Mouse (Mus musculus): ENCODE measurements at regions not wholly inside any gene's neighbourhood (a gene's known extent, or its start where the extent isn't known, plus 50 kb on each side); places are given as distances from the start of the nearest gene placed in this dataset.
"Not testable (repeated sequence)": the region's sequence is repeated elsewhere in the genome, so short reads cannot be mapped to it uniquely, and the experiment has no call there.

DNA sequence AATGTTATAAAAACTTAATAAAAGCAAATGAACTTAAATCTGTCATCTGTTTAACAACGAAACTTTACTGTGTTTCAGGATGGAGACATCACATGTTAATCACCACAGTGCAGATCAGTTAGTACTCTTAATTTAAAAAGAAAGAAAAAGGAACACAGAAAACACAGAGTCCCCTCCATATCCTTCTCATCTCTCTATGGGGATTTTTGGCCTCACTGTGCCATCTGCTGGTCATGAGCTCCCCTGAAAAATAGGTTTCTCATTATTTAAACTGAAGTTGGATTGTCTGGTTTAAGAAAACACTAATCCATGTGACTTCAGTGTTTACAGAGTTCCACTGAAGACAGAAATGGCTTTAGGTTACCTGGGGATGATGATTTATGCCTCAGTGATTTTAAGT, 548.7 kb upstream of the Zfp386 start:
- no peaks in the 10 kb centered on the region for H3K4me1 ChIP-seq (replicated peaks; ENCODE audit: control insufficient read depth, insufficient read depth, low read length)
- no peaks in the 10 kb centered on the region for H3K36me3 ChIP-seq (ENCODE audit: control insufficient read depth, insufficient read depth)
- H3K27ac ChIP-seq (ENCODE audit: low read depth, low read length), result no peak overlapping the region
- no peak for ATAC-seq
- H3K4me2 ChIP-seq (replicated peaks; ENCODE audit: low read depth), result no peak overlapping the region
- H3K9me3 ChIP-seq (ENCODE audit: control insufficient read depth), result no peaks in the 10 kb centered on the region
- H3K4me3 ChIP-seq (ENCODE audit: low read depth, low read length), result no peak overlapping the region
- H3K27me3 ChIP-seq (replicated peaks; ENCODE audit: control insufficient read depth, insufficient read depth, low read length), result no peaks in the 10 kb centered on the region
- 60% methylated on average over 1 of the region's 1 CpGs for WGBS
- no peak for TF ChIP-seq CTCF (IDR thresholded peaks at IDR 0.05; ENCODE audit: low read depth)
- H3K9ac ChIP-seq (ENCODE audit: low read depth, low read length), result no peak overlapping the region

DNA sequence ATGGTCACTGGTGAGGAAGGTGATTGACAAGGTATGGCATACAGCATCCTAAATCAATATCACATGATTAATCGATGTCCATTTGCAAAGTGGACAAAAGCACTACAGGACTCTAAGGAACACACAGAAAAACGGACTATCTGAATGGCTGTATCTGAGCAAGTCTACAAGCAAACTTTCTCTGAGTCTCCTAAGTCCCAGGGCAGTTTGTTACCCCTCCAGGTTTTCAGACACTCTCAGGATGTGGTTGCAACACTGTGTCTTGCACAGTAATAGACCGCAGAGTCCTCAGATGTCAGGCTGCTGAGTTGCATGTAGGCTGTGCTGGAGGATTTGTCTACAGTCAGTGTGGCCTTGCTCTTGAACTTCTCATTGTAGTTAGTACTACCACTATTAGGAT, 540.2 kb upstream of the Zfp386 start:
- WGBS, result 61% methylated on average over 3 of the region's 3 CpGs
- not testable (repeated sequence) for H3K4me1 ChIP-seq (replicated peaks; ENCODE audit: control insufficient read depth, insufficient read depth, low read length); H3K4me2 ChIP-seq (replicated peaks; ENCODE audit: low read depth); H3K27me3 ChIP-seq (replicated peaks; ENCODE audit: control insufficient read depth, insufficient read depth, low read length); H3K4me3 ChIP-seq (ENCODE audit: low read depth, low read length); H3K9ac ChIP-seq (ENCODE audit: low read depth, low read length); ATAC-seq; H3K36me3 ChIP-seq (ENCODE audit: control insufficient read depth, insufficient read depth); H3K27ac ChIP-seq (ENCODE audit: low read depth, low read length); H3K9me3 ChIP-seq (ENCODE audit: control insufficient read depth)

DNA sequence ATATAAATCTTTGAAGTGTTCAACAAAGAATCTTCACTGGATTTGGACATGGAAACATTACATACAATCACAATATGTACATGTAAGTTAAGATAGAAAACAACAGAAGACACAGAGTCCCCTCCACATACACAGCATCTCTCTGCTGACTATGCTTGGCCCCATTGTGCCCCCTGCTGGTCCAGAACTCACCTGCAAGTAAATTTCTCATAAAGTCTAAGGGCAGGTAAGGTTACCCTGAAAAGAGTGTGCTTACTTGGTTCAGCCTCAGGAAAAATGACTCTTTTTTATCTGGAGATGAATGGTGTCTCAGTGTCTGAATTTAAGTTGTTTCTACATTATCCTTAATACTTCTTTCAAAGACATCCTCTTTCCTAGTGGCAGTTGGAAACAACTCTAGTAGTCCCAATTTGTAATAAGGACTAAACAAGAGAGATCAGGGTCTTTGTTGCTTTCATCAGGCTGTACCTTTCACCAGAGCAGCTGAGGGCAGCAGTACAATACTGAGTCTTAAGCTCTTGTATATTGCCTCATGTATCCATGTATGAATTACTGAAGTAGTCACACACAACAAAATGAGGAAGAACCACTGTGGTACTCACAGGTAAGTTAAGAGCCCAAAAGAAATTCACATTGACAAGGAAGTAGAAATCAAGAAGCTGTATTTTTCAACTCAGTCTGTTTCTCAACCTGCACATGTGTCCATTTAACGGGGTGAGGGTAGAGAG, 538.7 kb upstream of the Zfp386 start:
- not testable (repeated sequence) for H3K27me3 ChIP-seq (replicated peaks; ENCODE audit: control insufficient read depth, insufficient read depth, low read length); H3K4me3 ChIP-seq (ENCODE audit: low read depth, low read length); H3K27ac ChIP-seq (ENCODE audit: low read depth, low read length); H3K9ac ChIP-seq (ENCODE audit: low read depth, low read length); H3K4me1 ChIP-seq (replicated peaks; ENCODE audit: control insufficient read depth, insufficient read depth, low read length); H3K36me3 ChIP-seq (ENCODE audit: control insufficient read depth, insufficient read depth); H3K4me2 ChIP-seq (replicated peaks; ENCODE audit: low read depth); ATAC-seq; H3K9me3 ChIP-seq (ENCODE audit: control insufficient read depth)
- 30% methylated on average over 1 of the region's 1 CpGs for WGBS

DNA sequence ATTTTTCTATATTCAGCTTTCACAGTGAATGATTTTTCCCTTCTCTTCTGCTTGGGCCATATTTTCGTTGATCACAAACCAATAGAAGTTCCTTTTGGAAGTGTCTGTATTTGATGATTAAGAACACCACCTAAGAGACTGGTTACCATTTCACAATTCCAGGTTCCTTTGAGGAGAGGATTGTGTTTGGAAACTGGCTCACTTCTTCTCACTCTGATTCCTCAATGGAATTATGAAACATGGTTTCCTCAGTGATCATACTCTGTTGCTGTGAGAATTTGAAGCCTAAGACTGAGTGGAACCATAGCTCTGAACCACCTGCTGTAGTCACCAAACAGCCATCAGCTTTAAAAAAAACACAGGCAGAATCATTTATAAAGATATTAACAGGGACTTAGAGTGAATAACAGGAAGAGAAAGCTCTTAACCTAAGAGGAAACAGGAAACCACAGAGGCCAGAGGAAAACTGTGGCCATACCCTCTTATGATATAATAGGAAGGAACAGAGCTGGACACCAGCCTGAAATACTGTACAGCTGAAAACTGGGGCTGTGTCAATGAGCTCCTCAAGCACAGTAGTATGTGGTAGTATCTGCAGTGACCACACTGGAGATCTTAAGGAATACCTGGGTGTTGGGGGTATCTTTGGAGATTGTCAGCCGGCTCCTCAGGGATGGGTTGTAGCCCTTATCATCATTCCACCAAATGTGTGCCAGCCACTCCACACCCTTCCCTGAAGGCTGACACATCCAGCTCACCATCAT, 528.6 kb upstream of the Zfp386 start:
- ATAC-seq, result not testable (repeated sequence)

DNA sequence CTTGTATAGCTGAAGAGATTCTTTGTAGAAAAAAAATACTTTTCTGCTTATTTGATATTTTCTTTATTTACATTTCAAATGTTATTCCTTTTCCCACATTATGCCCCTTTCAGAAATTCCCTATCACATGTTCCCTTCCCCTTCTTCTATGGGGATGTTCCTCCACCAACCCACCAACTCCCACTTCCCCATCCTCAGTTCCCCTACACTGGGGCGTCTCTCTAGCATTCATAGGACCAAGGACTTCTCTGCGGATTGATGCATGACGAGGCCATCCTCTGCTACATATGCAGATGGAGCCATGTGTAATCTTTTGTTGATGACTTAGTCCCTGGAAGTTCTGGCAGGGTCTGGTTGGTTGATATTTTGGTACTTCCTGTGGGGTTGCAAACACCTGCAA, 520.5 kb upstream of the Zfp386 start:
- Histone ChIP-seq H3K4me3 (ENCODE audit: low read depth, low read length) (no peak overlapping the region), H3K9ac (ENCODE audit: low read depth, low read length) (no peak overlapping the region), H3K36me3 (ENCODE audit: control insufficient read depth, insufficient read depth) (no peaks in the 10 kb centered on the region), H3K27me3 (replicated peaks; ENCODE audit: control insufficient read depth, insufficient read depth, low read length) (no peaks in the 10 kb centered on the region), H3K4me1 (replicated peaks; ENCODE audit: control insufficient read depth, insufficient read depth, low read length) (no peaks in the 10 kb centered on the region), H3K9me3 (ENCODE audit: control insufficient read depth) (no peaks in the 10 kb centered on the region), H3K27ac (ENCODE audit: low read depth, low read length) (no peak overlapping the region), H3K4me2 (replicated peaks; ENCODE audit: low read depth) (no peak overlapping the region)
- TF ChIP-seq CTCF (IDR thresholded peaks at IDR 0.05; ENCODE audit: low read depth), result no peak
- 79% methylated on average over 3 of the region's 3 CpGs for WGBS
- ATAC-seq, result no peak

More for the DNA sequence above, 528.6 kb upstream of the Zfp386 start:
- H3K4me1 ChIP-seq (replicated peaks; ENCODE audit: control insufficient read depth, insufficient read depth, low read length); H3K4me3 ChIP-seq (ENCODE audit: low read depth, low read length); H3K9ac ChIP-seq (ENCODE audit: low read depth, low read length); H3K9me3 ChIP-seq (ENCODE audit: control insufficient read depth); H3K36me3 ChIP-seq (ENCODE audit: control insufficient read depth, insufficient read depth); H3K27ac ChIP-seq (ENCODE audit: low read depth, low read length); H3K4me2 ChIP-seq (replicated peaks; ENCODE audit: low read depth); H3K27me3 ChIP-seq (replicated peaks; ENCODE audit: control insufficient read depth, insufficient read depth, low read length): not testable (repeated sequence)
- WGBS, result 57% methylated on average over 2 of the region's 2 CpGs

DNA sequence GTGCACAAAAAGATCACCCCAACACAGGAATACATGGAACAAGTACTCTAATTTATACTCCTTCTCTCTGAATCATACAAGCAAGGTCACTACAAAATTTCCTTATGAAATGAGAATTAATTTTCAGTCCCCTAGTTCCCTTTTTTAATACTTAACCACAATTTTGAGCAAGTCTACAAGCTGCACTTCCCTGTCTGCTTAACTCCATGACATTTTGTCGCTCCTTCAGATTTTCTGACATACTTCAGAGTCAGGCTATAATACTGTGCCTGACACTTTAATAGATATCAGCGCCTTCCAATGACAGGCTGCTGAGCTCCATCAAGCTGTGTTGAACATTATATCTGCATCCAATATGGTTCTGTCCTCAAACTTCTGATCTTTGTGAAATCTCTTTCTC, 505.0 kb upstream of the Zfp386 start:
- no peak for ATAC-seq
- H3K9me3 ChIP-seq (ENCODE audit: control insufficient read depth), result no peaks in the 10 kb centered on the region
- WGBS, result 67% methylated on average over 2 of the region's 2 CpGs

DNA sequence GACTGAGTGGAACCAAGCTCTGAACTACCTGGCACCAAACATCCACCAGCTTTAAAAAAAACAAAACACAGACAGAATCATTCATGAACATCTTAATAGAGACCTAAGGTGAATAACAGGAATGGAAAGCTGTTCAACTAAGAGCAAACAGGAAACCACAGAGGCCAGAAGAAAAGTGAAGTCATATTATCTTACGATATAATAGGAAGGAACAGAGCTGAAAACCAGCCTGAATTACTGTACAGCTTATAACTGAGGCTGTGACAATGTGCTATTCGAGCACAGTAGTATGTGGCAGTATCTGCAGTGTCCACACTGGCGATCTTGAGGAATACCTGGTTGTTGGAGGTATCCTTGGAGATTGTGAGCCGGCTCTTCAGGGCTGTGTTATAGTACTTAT, 480.6 kb upstream of the Zfp386 start:
- H3K36me3 ChIP-seq (ENCODE audit: control insufficient read depth, insufficient read depth); H3K27ac ChIP-seq (ENCODE audit: low read depth, low read length); H3K4me1 ChIP-seq (replicated peaks; ENCODE audit: control insufficient read depth, insufficient read depth, low read length); H3K4me3 ChIP-seq (ENCODE audit: low read depth, low read length); ATAC-seq; H3K9me3 ChIP-seq (ENCODE audit: control insufficient read depth); H3K27me3 ChIP-seq (replicated peaks; ENCODE audit: control insufficient read depth, insufficient read depth, low read length); H3K4me2 ChIP-seq (replicated peaks; ENCODE audit: low read depth); H3K9ac ChIP-seq (ENCODE audit: low read depth, low read length): not testable (repeated sequence)
- WGBS, result 71% methylated on average over 4 of the region's 4 CpGs

More for the DNA sequence above, 505.0 kb upstream of the Zfp386 start:
- H3K4me3 ChIP-seq (ENCODE audit: low read depth, low read length), result no peak overlapping the region
- H3K9ac ChIP-seq (ENCODE audit: low read depth, low read length), result no peak overlapping the region
- H3K27me3 ChIP-seq (replicated peaks; ENCODE audit: control insufficient read depth, insufficient read depth, low read length), result no peaks in the 10 kb centered on the region
- H3K4me1 ChIP-seq (replicated peaks; ENCODE audit: control insufficient read depth, insufficient read depth, low read length), result no peaks in the 10 kb centered on the region
- no peak for TF ChIP-seq CTCF (IDR thresholded peaks at IDR 0.05; ENCODE audit: low read depth)
- H3K4me2 ChIP-seq (replicated peaks; ENCODE audit: low read depth), result no peak overlapping the region
- H3K36me3 ChIP-seq (ENCODE audit: control insufficient read depth, insufficient read depth), result no peaks in the 10 kb centered on the region
- H3K27ac ChIP-seq (ENCODE audit: low read depth, low read length), result no peak overlapping the region

DNA sequence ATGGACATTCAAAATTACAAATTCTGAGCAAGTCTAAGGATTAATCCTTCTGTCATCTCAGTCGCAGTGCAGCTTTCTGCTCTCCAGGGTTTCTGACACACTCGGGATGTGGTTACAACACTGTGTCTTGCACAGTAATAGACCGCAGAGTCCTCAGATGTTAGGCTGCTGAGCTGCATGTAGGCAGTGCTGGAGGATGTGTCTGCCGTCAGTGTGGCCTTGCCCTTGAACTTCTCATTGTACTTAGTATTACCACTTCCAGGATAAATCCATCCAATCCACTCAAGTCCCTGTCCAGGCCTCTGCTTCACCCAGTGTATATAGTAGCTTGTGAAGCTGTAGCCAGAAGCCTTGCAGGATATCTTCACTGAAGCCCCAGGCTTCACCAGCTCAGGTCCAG, 454.5 kb upstream of the Zfp386 start:
- H3K27me3 ChIP-seq (replicated peaks; ENCODE audit: control insufficient read depth, insufficient read depth, low read length); H3K9ac ChIP-seq (ENCODE audit: low read depth, low read length); H3K27ac ChIP-seq (ENCODE audit: low read depth, low read length); H3K4me3 ChIP-seq (ENCODE audit: low read depth, low read length); H3K4me2 ChIP-seq (replicated peaks; ENCODE audit: low read depth); ATAC-seq; H3K36me3 ChIP-seq (ENCODE audit: control insufficient read depth, insufficient read depth); H3K9me3 ChIP-seq (ENCODE audit: control insufficient read depth); H3K4me1 ChIP-seq (replicated peaks; ENCODE audit: control insufficient read depth, insufficient read depth, low read length): not testable (repeated sequence)
- 87% methylated on average over 4 of the region's 4 CpGs for WGBS
